Mouse (Mus musculus) CH12.LX (cell line): ENCODE data around the gene Fhit. TPM values are rescaled to one million over a fixed set of nuclear protein-coding genes. Genes with fewer than 3 reads are reported as not detected.

Source experiments
- DNase-seq: peaks from one replicate; pipeline ENCODE4 v3.0.0-alpha.2; 2013; ENCODE audit errors: extremely low read depth
- H3K27ac ChIP-seq: 2 replicates; pipeline ENCODE4 v1.5.1; 2012; ENCODE audit warnings: low read depth, mild to moderate bottlenecking, control low read depth, moderate library complexity; ENCODE audit not compliant: insufficient read depth
- H3K27me3 ChIP-seq: replicated peaks from 2 replicates; pipeline ENCODE3; 2012; ENCODE audit warnings: inconsistent platforms
- H3K36me3 ChIP-seq, 2 experiments: replicated peaks in 1 of 2; 2 replicates each; pipeline versions ENCODE3 to v1.6.1; 2012; ENCODE audit warnings: inconsistent platforms in 1 of 2, low read length in 1 of 2, mild to moderate bottlenecking in 1 of 2, mixed read lengths in 1 of 2, moderate library complexity in 1 of 2; ENCODE audit not compliant: control insufficient read depth in 1 of 2, insufficient read depth in 1 of 2
- H3K4me1 ChIP-seq, 2 experiments: 2 replicates each; pipeline ENCODE4 v1.6.1; 2012; ENCODE audit warnings: inconsistent platforms in 1 of 2, moderate library complexity in 1 of 2; ENCODE audit not compliant: insufficient read depth in 2 of 2, control insufficient read depth in 1 of 2
- H3K4me2 ChIP-seq: 2 replicates; pipeline ENCODE4 v1.6.1; 2012; ENCODE audit warnings: low read depth, mild to moderate bottlenecking, control low read depth; ENCODE audit not compliant: poor library complexity, insufficient read depth, severe bottlenecking
- H3K4me3 ChIP-seq, 3 experiments: fragments of 150-350 bp in 1 of 3; sonication (generic) in 1 of 3; replicated peaks in 1 of 3; 2 replicates each; pipeline versions ENCODE3 to v1.5.1; 2011 to 2012; ENCODE audit warnings: low read depth in 2 of 3, low read length in 2 of 3, mild to moderate bottlenecking in 2 of 3, moderate library complexity in 2 of 3, control low read depth in 1 of 3, improper control_type of control experiment in 1 of 3, inconsistent platforms in 1 of 3, mixed read lengths in 1 of 3; ENCODE audit not compliant: poor library complexity in 1 of 3
- H3K79me2 ChIP-seq: replicated peaks from 2 replicates; pipeline ENCODE4 v1.6.1; 2012; ENCODE audit warnings: mild to moderate bottlenecking, moderate library complexity; ENCODE audit not compliant: control insufficient read depth, poor library complexity, insufficient read depth, severe bottlenecking; ENCODE audit errors: extremely low read depth
- H3K9ac ChIP-seq: 2 replicates; pipeline ENCODE4 v1.6.1; 2012; ENCODE audit warnings: low read depth, mild to moderate bottlenecking, control low read depth, moderate library complexity; ENCODE audit not compliant: insufficient read depth
- H3K9me3 ChIP-seq: replicated peaks from 2 replicates; pipeline ENCODE3; 2012; ENCODE audit warnings: low read length, inconsistent platforms, mixed read lengths
- BHLHE40 ChIP-seq: IDR thresholded peaks from 2 replicates; pipeline ENCODE4 v1.6.1; 2011; ENCODE audit warnings: mild to moderate bottlenecking, low read depth, low read length, improper control_type of control experiment
- CHD1 ChIP-seq: IDR thresholded peaks from 2 replicates; pipeline ENCODE4 v1.6.1; 2012; ENCODE audit warnings: low read depth, low read length, improper control_type of control experiment, inconsistent platforms
- CHD2 ChIP-seq: IDR thresholded peaks from 2 replicates; pipeline ENCODE4 v1.6.1; 2011; ENCODE audit warnings: low read length, improper control_type of control experiment
- CTCF ChIP-seq, 2 experiments: IDR thresholded peaks in 1 of 2; conservative IDR thresholded peaks in 1 of 2; 2 replicates each; pipeline ENCODE4 v1.5.1; 2011 to 2012; ENCODE audit warnings: low read depth in 2 of 2, low read length in 2 of 2, improper control_type of control experiment in 1 of 2, inconsistent platforms in 1 of 2, mild to moderate bottlenecking in 1 of 2, moderate library complexity in 1 of 2
- E2F4 ChIP-seq: IDR thresholded peaks from 2 replicates; pipeline ENCODE4 v1.6.1; 2011; ENCODE audit warnings: low read depth, low read length, improper control_type of control experiment; ENCODE audit not compliant: insufficient replicate concordance
- ELF1 ChIP-seq: IDR thresholded peaks from 2 replicates; pipeline ENCODE4 v1.6.1; 2014; ENCODE audit warnings: low read depth, mild to moderate bottlenecking, inconsistent platforms, low read length, improper control_type of control experiment
- EP300 ChIP-seq: IDR thresholded peaks from 2 replicates; pipeline ENCODE4 v1.6.1; 2011; ENCODE audit warnings: low read length, improper control_type of control experiment
- ETS1 ChIP-seq: conservative IDR thresholded peaks from 2 replicates; pipeline ENCODE4 v1.6.1; 2012; ENCODE audit warnings: low read depth, mild to moderate bottlenecking, inconsistent platforms, low read length, improper control_type of control experiment, moderate library complexity
- HCFC1 ChIP-seq: IDR thresholded peaks from 2 replicates; pipeline ENCODE4 v1.6.1; 2012; ENCODE audit warnings: low read depth, mild to moderate bottlenecking, inconsistent platforms, low read length, improper control_type of control experiment
- KAT2A ChIP-seq: IDR thresholded peaks from 2 replicates; pipeline ENCODE4 v1.6.1; 2012; ENCODE audit warnings: low read length, improper control_type of control experiment, inconsistent platforms; ENCODE audit not compliant: insufficient replicate concordance
- MAZ ChIP-seq: IDR thresholded peaks from 2 replicates; pipeline ENCODE4 v1.6.1; 2012; ENCODE audit warnings: low read depth, mild to moderate bottlenecking, inconsistent platforms, low read length, improper control_type of control experiment, moderate library complexity
- MEF2A ChIP-seq: IDR thresholded peaks from 2 replicates; pipeline ENCODE4 v1.6.1; 2014; ENCODE audit warnings: low read depth, mild to moderate bottlenecking, inconsistent platforms, low read length, improper control_type of control experiment, borderline replicate concordance
- MXI1 ChIP-seq: IDR thresholded peaks from 2 replicates; pipeline ENCODE4 v1.6.1; 2011; ENCODE audit warnings: mild to moderate bottlenecking, low read depth, low read length, improper control_type of control experiment
- NELFE ChIP-seq: IDR thresholded peaks from 2 replicates; pipeline ENCODE4 v1.6.1; 2011; ENCODE audit warnings: low read depth, low read length, improper control_type of control experiment
- NRF1 ChIP-seq: IDR thresholded peaks from 2 replicates; pipeline ENCODE4 v1.6.1; 2014; ENCODE audit warnings: low read depth, mild to moderate bottlenecking, inconsistent platforms, low read length, improper control_type of control experiment, moderate library complexity
- PAX5 ChIP-seq: IDR thresholded peaks from 2 replicates; pipeline ENCODE4 v1.6.1; 2012; ENCODE audit warnings: low read length, inconsistent platforms, mixed read lengths
- POLR2A ChIP-seq: IDR thresholded peaks from 2 replicates; pipeline ENCODE4 v1.6.1; 2011; ENCODE audit warnings: low read depth, mild to moderate bottlenecking, improper control_type of control experiment, low read length
- RAD21 ChIP-seq: IDR thresholded peaks from 2 replicates; pipeline ENCODE4 v1.6.1; 2011; ENCODE audit warnings: low read depth, mild to moderate bottlenecking, low read length, improper control_type of control experiment, moderate library complexity
- SIN3A ChIP-seq: IDR thresholded peaks from 2 replicates; pipeline ENCODE4 v1.6.1; 2012; ENCODE audit warnings: low read length, improper control_type of control experiment, inconsistent platforms
- SMC3 ChIP-seq: IDR thresholded peaks from 2 replicates; pipeline ENCODE4 v1.6.1; 2011; ENCODE audit warnings: low read depth, low read length, improper control_type of control experiment
- USF1 ChIP-seq: IDR thresholded peaks from 2 replicates; pipeline ENCODE4 v1.6.1; 2014; ENCODE audit warnings: low read depth, mild to moderate bottlenecking, inconsistent platforms, low read length, improper control_type of control experiment
- USF2 ChIP-seq: conservative IDR thresholded peaks from 2 replicates; pipeline ENCODE4 v1.6.1; 2011; ENCODE audit warnings: low read depth, low read length, improper control_type of control experiment
- ZC3H11A ChIP-seq: IDR thresholded peaks from 2 replicates; pipeline ENCODE4 v1.6.1; 2012; ENCODE audit warnings: low read depth, mild to moderate bottlenecking, inconsistent platforms, low read length, improper control_type of control experiment
- ZNF384 ChIP-seq: IDR thresholded peaks from 2 replicates; pipeline ENCODE4 v1.6.1; 2012; ENCODE audit warnings: low read depth, low read length, improper control_type of control experiment, inconsistent platforms
- dilution Hi-C: fragments of 300-500 bp; cut with MboI; formaldehyde crosslinking; loops from 2 replicates; pipeline ENCODE4 v1.14.3; 2020; ENCODE audit warnings: low sequenced_read_pairs; ENCODE audit not compliant: extremely low pct_unique_long_range_greater_than_20kb, extremely low pct_ligation_motif_present
- in situ Hi-C: fragments of 300-500 bp; cut with MboI; formaldehyde crosslinking; loops from 3 replicates; pipeline ENCODE4 v1.14.3; 2019; ENCODE audit warnings: low sequenced_read_pairs, low pct_ligation_motif_present, low pct_unique_long_range_greater_than_20kb, mixed read lengths
- polyA plus RNA-seq: library from polyadenylated mRNA; unstranded; fragments of >175 nt; gene quantifications from 2 replicates; pipeline ENCODE4 v1.2.1, GENCODE M21; 2012; ENCODE audit warnings: low read depth; ENCODE audit not compliant: insufficient read length
- total RNA-seq, 2 experiments: library from RNA; depleted of rRNA; stranded (reverse); fragments of 300-350 nt in 1 of 2; fragments of >200 nt in 1 of 2; gene quantifications; 2 replicates each; pipeline ENCODE4 v1.2.3; 2012 to 2014

Fhit gene
- total and polyA plus RNA-seq, 3 experiments = 0.64 to 1.9 (median 0.64) TPM

DNA sequence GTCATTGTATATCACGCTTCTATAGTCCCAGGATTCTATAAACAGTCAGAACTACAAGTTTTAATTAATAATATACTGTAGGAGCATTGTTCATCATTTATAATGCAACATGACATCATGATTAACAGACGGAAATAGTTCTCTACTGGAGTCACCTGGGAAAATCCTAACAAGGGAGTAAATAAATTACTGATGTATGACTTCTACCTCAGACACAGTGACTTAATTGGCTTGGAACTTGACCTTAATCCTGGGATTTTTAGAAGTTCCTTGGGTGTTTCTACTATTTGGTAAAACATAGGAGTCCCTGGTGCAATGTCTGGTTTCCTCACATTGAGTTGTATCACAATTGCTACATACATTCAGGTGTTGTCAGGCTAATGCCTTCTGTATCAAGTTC is 613.2 kb downstream of the Fhit start:
- H3K9me3 ChIP-seq = no peaks in the 10 kb centered on the region
- no peak overlapping the region for H3K27ac ChIP-seq
- H3K4me1 ChIP-seq = no peaks in the 10 kb centered on the region
- H3K79me2 ChIP-seq = no peaks in the 10 kb centered on the region
- no peak overlapping the region for H3K9ac ChIP-seq
- no peaks in the 10 kb centered on the region for H3K27me3 ChIP-seq
- H3K4me2 ChIP-seq = no peak overlapping the region
- H3K4me3 ChIP-seq = no peak overlapping the region
- in situ Hi-C loops (no loop called here), dilution Hi-C loops (no loop called here)
- no peak for DNase-seq
- TF ChIP-seq ETS1 (no peak), SMC3 (no peak), CHD2 (no peak), USF2 (no peak), MEF2A (no peak), RAD21 (no peak), USF1 (no peak), ZNF384 (no peak), KAT2A (no peak), CHD1 (no peak), EP300 (no peak), PAX5 (no peak), NELFE (no peak), NRF1 (no peak), HCFC1 (no peak), ZC3H11A (no peak), BHLHE40 (no peak), ELF1 (no peak), E2F4 (no peak), CTCF (conservative IDR thresholded peaks at IDR 0.05 in 1 of 2, IDR thresholded peaks at IDR 0.05 in 1 of 2; ENCODE audit: low read depth in 2 of 2, low read length in 2 of 2) (no peak)
- H3K36me3 ChIP-seq = no peaks in the 10 kb centered on the region

GRCm38 (mm10) chr14:10545916-10546315 is 615.9 kb downstream of the Fhit start:
- in situ Hi-C loops (no loop called here), dilution Hi-C loops (no loop called here)
- H3K4me3 ChIP-seq = no peak overlapping the region
- H3K27ac ChIP-seq = no peak overlapping the region
- H3K9me3 ChIP-seq = no peaks in the 10 kb centered on the region
- H3K27me3 ChIP-seq = no peaks in the 10 kb centered on the region
- TF ChIP-seq SIN3A (no peak), CHD2 (no peak), MXI1 (no peak), RAD21 (no peak), MAZ (no peak), POLR2A (no peak), BHLHE40 (no peak), NELFE (no peak), KAT2A (no peak), USF2 (no peak)
- H3K36me3 ChIP-seq = no peaks in the 10 kb centered on the region
- no peak for DNase-seq
- H3K9ac ChIP-seq = no peak overlapping the region
- no peak overlapping the region for H3K4me2 ChIP-seq
- no peaks in the 10 kb centered on the region for H3K4me1 ChIP-seq
- H3K79me2 ChIP-seq = no peaks in the 10 kb centered on the region
